ENCODE assay signal across 9 mouse cellular contexts in the genomic region with DNA sequence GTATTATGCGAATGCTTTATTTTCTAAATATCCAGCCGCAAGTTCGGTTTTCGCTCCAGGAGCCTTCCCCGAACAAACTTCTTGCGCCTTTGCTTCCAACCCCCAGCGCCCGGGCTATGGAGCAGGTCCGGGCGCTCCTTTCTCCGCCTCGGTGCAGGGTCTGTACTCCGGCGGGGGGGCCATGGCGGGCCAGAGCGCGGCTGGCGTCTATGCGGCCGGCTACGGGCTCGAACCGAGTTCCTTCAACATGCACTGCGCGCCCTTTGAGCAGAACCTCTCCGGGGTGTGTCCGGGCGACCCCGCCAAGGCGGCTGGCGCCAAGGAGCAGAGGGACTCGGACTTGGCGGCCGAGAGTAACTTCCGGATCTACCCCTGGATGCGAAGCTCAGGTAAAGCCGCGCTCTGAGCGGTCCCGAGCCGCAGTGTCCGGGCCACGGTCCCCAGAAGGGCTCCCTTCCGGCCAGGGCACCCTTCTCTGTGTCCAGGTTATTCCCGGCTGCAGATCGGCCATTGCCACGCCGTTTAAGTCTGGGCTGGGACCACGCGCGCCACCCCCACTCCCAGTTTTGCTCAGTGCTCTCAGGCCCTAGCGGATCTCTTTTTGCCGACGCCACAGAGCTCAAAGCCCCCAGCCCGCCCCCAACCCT. TPM values are rescaled to one million over a fixed set of nuclear protein-coding genes. Genes with fewer than 3 reads are reported as not detected.
DNase-seq lines count a peak whose midpoint lies in the region; ATAC-seq lines count a peak whose summit lies in the region.
"Had no signal": no experiment of that assay in that cellular context is flagged by ENCODE, and none has a peak within 500 bp of the region (broad histone marks: within the 10 kb centered on the region; RNA-seq: fewer than 3 reads in every experiment).

No protein-coding gene starts in this region.

- H3K36me3 ChIP-seq in heart, embryonic 15.5 days = no peaks in the 10 kb centered on the region
- H3K36me3 ChIP-seq in intestine, embryonic 14.5 days (ENCODE audit: control insufficient read depth, insufficient read depth, low read length) = no peaks in the 10 kb centered on the region
- no peaks in the 10 kb centered on the region for H3K36me3 ChIP-seq in liver, embryonic 15.5 days (replicated peaks)

- H3K4me3 ChIP-seq in heart, embryonic 15.5 days = peak overlapping the region; percentile 39
- peak overlapping the region; percentile 49 for H3K4me3 ChIP-seq in intestine, embryonic 14.5 days (ENCODE audit: low read depth, low read length)
- no peak overlapping the region; the same call in 1 of the 2 replicates for H3K4me3 ChIP-seq in liver, embryonic 15.5 days (replicated peaks)

- H3K27me3 ChIP-seq in heart, embryonic 15.5 days = peaks cover 97% of the 10 kb centered on the region
- H3K27me3 ChIP-seq in intestine, embryonic 14.5 days (replicated peaks; ENCODE audit: control insufficient read depth, insufficient read depth, low read length) = peaks cover 51% of the 10 kb centered on the region
- H3K27me3 ChIP-seq in liver, embryonic 15.5 days = peaks cover 100% of the 10 kb centered on the region

- H3K4me2 ChIP-seq in heart, embryonic 15.5 days = peak overlapping the region; percentile 68
- H3K4me2 ChIP-seq in intestine, embryonic 14.5 days (ENCODE audit: low read length) = peak overlapping the region; percentile 86
- peak overlapping the region; percentile 43 for H3K4me2 ChIP-seq in liver, embryonic 15.5 days

- H3K27ac ChIP-seq in heart, embryonic 15.5 days = no peak overlapping the region
- peak overlapping the region; percentile 93 for H3K27ac ChIP-seq in intestine, embryonic 14.5 days (ENCODE audit: low read depth)
- no peak overlapping the region for H3K27ac ChIP-seq in liver, embryonic 15.5 days (replicated peaks)

- H3K4me1 ChIP-seq in heart, embryonic 15.5 days (replicated peaks) = peaks cover 32% of the 10 kb centered on the region
- H3K4me1 ChIP-seq in intestine, embryonic 14.5 days (replicated peaks; ENCODE audit: control insufficient read depth, insufficient read depth, low read length) = peaks cover 15% of the 10 kb centered on the region
- peaks cover 9% of the 10 kb centered on the region; the same call in 1 of the 2 replicates for H3K4me1 ChIP-seq in liver, embryonic 15.5 days (replicated peaks)

- no peak for DNase-seq in heart, adult 8-10 months (ENCODE audit: low spot score)
- DNase-seq in adrenal gland, postnatal 25 days = peak; percentile 58
- DNase-seq in intestine, embryonic 14.5 days (ENCODE audit: low spot score) = no peak
- no peak for DNase-seq in left cerebral cortex, postnatal 14 days (ENCODE audit: low spot score in 2 of 2)
- DNase-seq in urinary bladder, postnatal 25 days (ENCODE audit: low spot score) = no peak
- no peak for DNase-seq in left cerebral cortex, postnatal 25 days (ENCODE audit: low spot score in 2 of 2)

- no peaks in the 10 kb centered on the region for H3K9me3 ChIP-seq in heart, embryonic 15.5 days (replicated peaks)
- no peaks in the 10 kb centered on the region for H3K9me3 ChIP-seq in intestine, embryonic 14.5 days (ENCODE audit: control insufficient read depth, low read length)
- H3K9me3 ChIP-seq in liver, embryonic 15.5 days (replicated peaks) = no peaks in the 10 kb centered on the region

- no peak for ATAC-seq in heart, embryonic 15.5 days (replicated peaks; ENCODE audit: insufficient number of reproducible peaks, insufficient read depth, low FRiP score, low read depth)
- no peak for ATAC-seq in intestine, embryonic 14.5 days (replicated peaks; ENCODE audit: low FRiP score, low TSS enrichment, low read depth)
- no peak for ATAC-seq in liver, embryonic 15.5 days (ENCODE audit: insufficient read depth)

- no peak overlapping the region for H3K9ac ChIP-seq in heart, embryonic 15.5 days
- peak overlapping the region; percentile 82 for H3K9ac ChIP-seq in intestine, embryonic 14.5 days (ENCODE audit: low read length)
- H3K9ac ChIP-seq in liver, embryonic 15.5 days = no peak overlapping the region

- intact Hi-C loops in left cerebral cortex, postnatal 14 days (cut with DNase I) = loop anchor here (10.0 kb wide), 1 partner anchor 728 kb away; a partner anchor contains a TSS
- intact Hi-C loops in left cerebral cortex, postnatal 25 days (cut with DNase I) = no loop called here

- under 1% methylated on average over 55 of the region's 55 CpGs for WGBS in heart, embryonic 15.5 days
- WGBS in intestine, embryonic 14.5 days = under 1% methylated on average over 55 of the region's 55 CpGs
- under 1% methylated on average over 55 of the region's 55 CpGs for WGBS in liver, embryonic 15.5 days (ENCODE audit: insufficient replicate concordance)

RNA-seq across cellular contexts. Expression of a gene that starts 0.4 kb away (rescaled TPM):
- 0.25 and 0.32 TPM in 2 replicates for polyA plus RNA-seq in heart, embryonic 15.5 days (2015; fragmentation: Nextera tagmentation; extraction: Ambion mirVana)
- total RNA-seq in heart, adult 8-10 months (2022) = not detected
- total RNA-seq in adrenal gland, postnatal 25 days (2021) = 54.7 and 58.6 TPM in 2 replicates
- polyA plus RNA-seq in intestine, embryonic 14.5 days (2014; fragmentation: Nextera tagmentation; extraction: Ambion mirVana) = 11.7 and 13.2 TPM in 2 replicates
- 0.15 and 0.24 TPM in 2 replicates for polyA plus RNA-seq in liver, embryonic 15.5 days (2015; fragmentation: Nextera tagmentation; extraction: Ambion mirVana)
- total RNA-seq in left cerebral cortex, postnatal 14 days (2021) = not detected
- not detected for total RNA-seq in left cerebral cortex, postnatal 25 days (2021)
- total RNA-seq: MEL had no signal

RNA-seq across cellular contexts. Expression of a gene that starts 5.2 kb away (rescaled TPM):
- 0.08 TPM in 1 of 2 replicates, not detected in the other for polyA plus RNA-seq in heart, embryonic 15.5 days (2015; fragmentation: Nextera tagmentation; extraction: Ambion mirVana)
- total RNA-seq in heart, adult 8-10 months (2022) = not detected
- total RNA-seq in adrenal gland, postnatal 25 days (2021) = 84.9 and 94.6 TPM in 2 replicates
- 1.5 and 1.7 TPM in 2 replicates for polyA plus RNA-seq in intestine, embryonic 14.5 days (2014; fragmentation: Nextera tagmentation; extraction: Ambion mirVana)
- polyA plus RNA-seq in liver, embryonic 15.5 days (2015; fragmentation: Nextera tagmentation; extraction: Ambion mirVana) = not detected in 2 replicates
- not detected for total RNA-seq in left cerebral cortex, postnatal 14 days (2021)
- total RNA-seq in left cerebral cortex, postnatal 25 days (2021) = not detected
- total RNA-seq: MEL had no signal

RNA-seq across cellular contexts. Expression of a gene that starts 5.4 kb away (rescaled TPM):
- polyA plus RNA-seq in heart, embryonic 15.5 days (2015; fragmentation: Nextera tagmentation; extraction: Ambion mirVana) = 0.49 and 1.2 TPM in 2 replicates
- total RNA-seq in heart, adult 8-10 months (2022) = not detected
- 74.4 and 78.8 TPM in 2 replicates for total RNA-seq in adrenal gland, postnatal 25 days (2021)
- 18.1 and 24.1 TPM in 2 replicates for polyA plus RNA-seq in intestine, embryonic 14.5 days (2014; fragmentation: Nextera tagmentation; extraction: Ambion mirVana)
- 0.06 TPM in 1 of 2 replicates, not detected in the other for polyA plus RNA-seq in liver, embryonic 15.5 days (2015; fragmentation: Nextera tagmentation; extraction: Ambion mirVana)
- not detected for total RNA-seq in left cerebral cortex, postnatal 14 days (2021)
- not detected for total RNA-seq in left cerebral cortex, postnatal 25 days (2021)
- total RNA-seq: MEL had no signal

RNA-seq across cellular contexts. Expression of a gene that starts 15.6 kb away (rescaled TPM):
- 0.06 TPM in 1 of 2 replicates, not detected in the other for polyA plus RNA-seq in heart, embryonic 15.5 days (2015; fragmentation: Nextera tagmentation; extraction: Ambion mirVana)
- not detected for total RNA-seq in heart, adult 8-10 months (2022)
- 202 and 263 TPM in 2 replicates for total RNA-seq in adrenal gland, postnatal 25 days (2021)
- polyA plus RNA-seq in intestine, embryonic 14.5 days (2014; fragmentation: Nextera tagmentation; extraction: Ambion mirVana) = 1.0 and 1.1 TPM in 2 replicates
- not detected in 2 replicates for polyA plus RNA-seq in liver, embryonic 15.5 days (2015; fragmentation: Nextera tagmentation; extraction: Ambion mirVana)
- total RNA-seq in left cerebral cortex, postnatal 14 days (2021) = not detected
- not detected for total RNA-seq in left cerebral cortex, postnatal 25 days (2021)
- total RNA-seq: MEL had no signal

RNA-seq across cellular contexts. Expression of a gene that starts 16.3 kb away (rescaled TPM):
- 1.4 and 3.3 TPM in 2 replicates for polyA plus RNA-seq in heart, embryonic 15.5 days (2015; fragmentation: Nextera tagmentation; extraction: Ambion mirVana)
- under 1 TPM in 1 of 4 experiments, not detected in 3; 0.11 TPM for total RNA-seq in heart, adult 8-10 months (2022)
- total RNA-seq in adrenal gland, postnatal 25 days (2021) = 36.5 and 36.8 TPM in 2 replicates
- 49.6 and 51.6 TPM in 2 replicates for polyA plus RNA-seq in intestine, embryonic 14.5 days (2014; fragmentation: Nextera tagmentation; extraction: Ambion mirVana)
- polyA plus RNA-seq in liver, embryonic 15.5 days (2015; fragmentation: Nextera tagmentation; extraction: Ambion mirVana) = 0.30 and 0.37 TPM in 2 replicates
- total RNA-seq in left cerebral cortex, postnatal 14 days (2021) = not detected
- total RNA-seq in left cerebral cortex, postnatal 25 days (2021) = not detected
- total RNA-seq: MEL had no signal

Comparison
In these comparisons a context has a peak if more than half of its experiments do, and no peak if none do; other contexts are left out.
1. RNA of a gene that starts 0.4 kb away (total RNA-seq): 54.7 to 58.6 TPM in adrenal gland, postnatal 25 days; not detected in heart, adult 8-10 months, not detected in left cerebral cortex, postnatal 14 days and not detected in left cerebral cortex, postnatal 25 days; every median in the first group is over 10 times any median in the second.
2. RNA of a gene that starts 5.2 kb away (total RNA-seq): 84.9 to 94.6 TPM in adrenal gland, postnatal 25 days; not detected in heart, adult 8-10 months, not detected in left cerebral cortex, postnatal 14 days and not detected in left cerebral cortex, postnatal 25 days; every median in the first group is over 10 times any median in the second.
3. RNA of a gene that starts 5.4 kb away (total RNA-seq): 74.4 to 78.8 TPM in adrenal gland, postnatal 25 days; not detected in heart, adult 8-10 months, not detected in left cerebral cortex, postnatal 14 days and not detected in left cerebral cortex, postnatal 25 days; every median in the first group is over 10 times any median in the second.
4. Peak in every context shown above with its lines, with median percentiles within 50 percentile points of each other: H3K4me2 ChIP-seq.